Mouse (Mus musculus) CD4-positive, CD25-positive, alpha-beta regulatory T cell, adult 2 months (primary cell): ENCODE results near the gene Srpk2.
"Not testable (repeated sequence)": the region's sequence is repeated elsewhere in the genome, so short reads cannot be mapped to it uniquely, and the experiment has no call there.

Source experiments
- DNase-seq: peaks from one replicate; pipeline ENCODE4 v3.0.0-alpha.2; 2012; ENCODE audit warnings: low read depth, low spot score

Srpk2 gene

DNA sequence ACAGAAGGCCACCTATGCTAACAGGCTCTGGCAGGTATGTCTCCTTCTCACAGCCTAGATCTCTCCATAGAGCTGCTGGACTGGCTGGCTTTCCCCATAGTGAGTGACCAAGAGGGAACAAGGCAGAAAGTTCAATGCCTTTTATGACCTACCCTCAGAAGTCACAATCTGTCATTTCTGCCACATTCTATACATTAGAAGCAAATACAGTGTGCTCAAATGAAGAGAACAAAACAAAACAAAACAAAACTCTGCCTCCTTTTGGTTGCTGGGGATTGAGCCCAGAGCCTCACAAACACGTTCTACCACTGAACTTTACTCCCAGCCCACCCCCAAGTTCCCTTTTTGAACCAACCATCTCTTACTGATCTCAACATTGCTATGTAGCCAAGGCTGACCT lies at the start of gene Srpk2:
Srpk2 (minus strand) TSS at position 101 of the 400 bp plus-strand sequence.
- no peak for DNase-seq

DNA sequence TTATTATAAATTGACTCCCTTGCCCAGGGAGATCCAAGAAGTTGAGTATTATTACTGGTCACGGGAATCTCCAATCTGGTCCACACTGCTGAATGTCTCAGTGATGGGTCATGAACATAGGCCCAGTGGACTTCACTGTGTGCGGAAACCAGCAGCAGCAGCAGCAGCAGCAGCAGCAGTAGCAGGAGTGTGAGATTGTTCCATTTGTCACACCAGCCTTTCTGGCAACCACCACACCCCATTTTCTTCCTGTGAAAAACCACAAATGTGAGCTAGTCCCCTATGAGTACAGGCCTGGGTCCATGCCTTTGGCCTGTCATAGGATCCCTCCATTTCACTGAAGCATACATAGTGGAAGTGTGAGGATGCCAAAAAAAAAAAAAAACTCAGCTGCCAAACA lies 37.5 kb upstream of the Srpk2 start:
- no peak for DNase-seq

DNA sequence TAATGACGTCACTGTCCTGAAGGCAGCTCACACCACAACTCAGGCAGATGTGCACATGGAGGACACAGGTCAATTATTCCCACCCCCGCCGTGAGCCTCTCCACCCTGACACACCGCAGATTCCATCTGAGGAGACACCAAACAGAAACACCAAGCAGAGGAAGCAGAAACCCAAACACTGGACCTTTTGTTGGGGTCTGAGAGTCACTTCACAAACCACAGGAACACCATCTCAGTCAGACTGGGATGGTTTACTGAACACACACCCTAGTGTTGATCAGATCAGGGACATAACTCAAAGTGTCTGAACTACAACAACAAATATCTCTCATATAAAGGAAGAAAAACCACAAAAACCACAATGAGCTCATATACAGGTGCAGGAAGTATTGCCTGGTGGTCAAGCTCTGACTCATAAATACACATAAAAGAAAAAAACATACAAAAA lies 34.5 kb upstream of the Srpk2 start:
- peak; percentile 45 for DNase-seq

DNA sequence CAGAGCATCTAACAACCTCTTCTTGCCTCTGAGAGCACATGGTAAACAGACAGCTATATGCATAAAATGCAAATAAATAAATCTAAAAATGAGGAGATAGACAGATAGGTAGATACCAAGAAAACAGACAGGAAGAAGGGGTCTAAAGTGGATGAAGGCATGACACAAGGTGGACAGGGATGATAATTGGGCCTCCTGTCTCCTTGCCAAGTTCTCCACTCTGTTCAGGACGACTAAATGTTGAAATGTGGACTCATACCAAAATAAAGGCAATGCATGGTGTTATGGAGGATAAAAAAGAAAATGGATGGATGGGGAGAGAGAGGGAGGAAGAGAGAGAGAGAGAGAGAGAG lies 33.7 kb upstream of the Srpk2 start:
- DNase-seq: no peak

DNA sequence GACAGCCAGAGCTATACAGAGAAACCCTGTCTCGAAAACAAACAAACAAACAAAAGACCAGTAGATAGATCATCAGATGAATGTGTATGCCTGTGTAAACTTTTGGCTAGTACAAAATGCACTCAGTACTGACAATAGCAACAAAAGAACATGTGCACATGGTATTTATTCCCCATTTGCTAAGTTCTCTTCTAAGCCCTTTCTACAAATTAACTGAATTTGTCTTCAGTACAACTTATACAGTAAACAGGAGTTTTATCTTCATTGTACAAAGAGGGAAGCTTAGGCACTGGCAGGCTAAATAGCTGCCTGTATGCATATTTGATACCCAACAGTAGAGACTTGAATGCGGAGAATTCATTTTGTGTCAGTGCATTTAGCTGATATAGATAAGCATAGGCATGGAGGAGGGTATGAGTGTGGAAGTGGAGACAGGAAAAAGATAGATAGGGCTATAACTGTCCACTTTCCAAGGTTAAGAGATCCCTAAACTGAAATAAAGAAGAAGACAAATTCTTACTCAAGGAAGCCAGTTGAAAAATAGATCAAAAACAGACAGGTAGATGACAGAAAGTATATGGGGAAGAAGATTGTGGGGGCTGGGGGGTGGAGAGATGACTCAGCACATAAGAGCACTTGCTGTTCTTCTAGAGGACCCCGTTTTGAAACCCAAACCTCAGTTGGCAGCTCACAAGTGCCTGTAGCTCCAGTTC lies 33.2 kb upstream of the Srpk2 start:
- DNase-seq: no peak

DNA sequence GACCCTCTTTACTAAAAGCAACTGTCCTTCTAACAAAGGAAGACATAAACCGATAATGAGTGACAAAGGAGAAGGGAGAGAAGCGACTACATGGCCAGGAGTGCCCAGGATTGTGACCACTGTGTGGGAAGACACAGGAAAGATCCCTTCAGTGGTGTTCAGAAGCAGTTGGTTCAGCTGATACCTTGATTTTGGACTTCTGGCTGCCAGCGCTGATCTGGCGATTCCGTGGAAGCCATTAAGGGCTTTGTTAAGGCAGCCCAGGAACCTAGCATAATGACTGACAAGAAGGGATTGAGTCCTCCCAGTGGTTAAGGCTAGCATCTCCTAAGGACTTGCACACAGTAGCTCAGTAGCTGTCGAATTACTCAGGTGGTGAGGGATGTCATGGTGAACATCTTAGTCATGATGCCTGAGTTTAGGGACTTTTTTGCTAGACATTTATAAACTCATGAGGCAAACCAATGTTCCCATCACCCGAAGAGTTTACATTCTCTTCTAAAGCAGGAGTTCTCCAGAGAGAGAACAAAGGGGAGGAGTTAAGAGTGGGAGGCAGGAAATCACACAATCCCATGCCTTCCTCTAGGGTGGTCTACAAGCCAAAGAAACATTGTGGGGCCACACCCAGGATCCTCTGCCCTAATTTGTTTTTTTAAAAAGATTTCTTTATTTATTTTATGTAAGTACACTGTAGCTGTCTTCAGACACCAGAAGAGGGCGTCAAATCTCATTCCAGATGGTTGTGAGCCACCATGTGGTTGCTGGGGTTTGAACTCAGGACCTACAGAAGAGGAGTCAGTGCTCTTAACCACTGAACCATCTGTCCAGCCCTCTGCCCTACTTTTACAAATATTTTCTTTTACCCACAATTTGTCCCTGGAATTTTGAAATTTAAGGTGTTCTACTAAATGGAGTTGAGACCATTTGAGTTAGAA lies 29.3 kb upstream of the Srpk2 start:
- DNase-seq: peak; percentile 17

DNA sequence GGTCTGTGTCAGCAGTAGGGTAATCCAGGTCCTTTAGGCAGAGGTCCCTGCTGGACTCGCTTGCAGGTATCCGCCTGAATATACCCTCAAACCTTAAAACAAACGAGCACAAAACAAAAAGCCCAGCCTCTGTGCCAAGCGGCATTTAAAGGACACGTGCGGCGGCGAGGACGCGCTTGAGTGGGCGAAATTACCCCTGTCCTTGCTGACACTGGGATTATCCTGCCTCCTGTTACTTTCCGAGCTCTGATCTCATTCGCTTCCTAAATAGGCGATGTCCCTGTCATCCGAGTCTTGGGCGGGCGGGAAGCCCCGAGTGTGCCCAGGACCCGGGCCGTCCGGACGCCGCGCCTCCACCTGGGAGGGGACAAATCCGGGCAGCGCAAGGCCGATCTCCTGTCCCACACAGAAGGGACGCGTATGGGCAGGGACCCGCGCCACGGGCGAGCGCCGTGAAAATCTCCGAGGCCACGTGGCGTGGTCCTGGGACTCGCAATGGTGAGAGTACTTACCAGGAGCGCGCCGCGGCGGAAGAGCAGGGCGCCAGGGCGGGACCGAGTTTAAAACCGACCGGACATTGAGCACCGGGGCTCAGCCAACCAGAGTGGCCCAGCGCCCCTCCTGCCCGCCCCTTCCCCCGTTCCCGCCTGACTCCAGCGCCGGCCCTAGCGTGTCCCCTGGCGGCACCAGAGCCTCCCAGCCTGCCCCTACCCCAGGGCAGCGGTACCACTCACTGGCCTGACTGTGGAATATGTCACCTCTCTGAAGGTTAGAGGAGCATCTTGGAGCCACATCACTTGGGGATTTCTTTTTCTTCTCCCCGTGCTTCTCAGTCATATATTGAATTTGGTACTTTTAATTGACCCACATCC lies 27.9 kb upstream of the Srpk2 start:
- peak; percentile 68 for DNase-seq

DNA sequence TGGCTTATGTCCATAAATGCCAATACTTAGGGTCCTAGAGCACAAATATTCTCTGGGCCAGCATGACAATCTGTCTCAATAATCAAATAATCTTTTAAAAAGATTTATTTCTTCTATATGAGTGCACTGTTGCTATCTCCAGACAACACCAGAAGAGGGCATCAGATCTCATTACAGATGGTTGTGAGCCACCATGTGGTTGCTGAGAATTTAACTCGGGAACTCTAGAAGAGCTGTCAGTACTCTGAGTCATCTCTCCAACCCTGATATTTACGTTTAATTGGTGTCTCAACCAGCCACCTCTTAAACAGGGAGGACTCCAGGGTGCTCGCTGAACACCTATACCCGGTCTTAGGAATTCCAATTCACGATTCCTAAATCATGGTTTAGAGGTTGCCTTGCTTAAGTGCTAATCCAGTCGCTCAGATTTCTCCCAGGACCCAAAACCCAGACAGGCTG lies 27.3 kb upstream of the Srpk2 start:
- peak; percentile 24 for DNase-seq

DNA sequence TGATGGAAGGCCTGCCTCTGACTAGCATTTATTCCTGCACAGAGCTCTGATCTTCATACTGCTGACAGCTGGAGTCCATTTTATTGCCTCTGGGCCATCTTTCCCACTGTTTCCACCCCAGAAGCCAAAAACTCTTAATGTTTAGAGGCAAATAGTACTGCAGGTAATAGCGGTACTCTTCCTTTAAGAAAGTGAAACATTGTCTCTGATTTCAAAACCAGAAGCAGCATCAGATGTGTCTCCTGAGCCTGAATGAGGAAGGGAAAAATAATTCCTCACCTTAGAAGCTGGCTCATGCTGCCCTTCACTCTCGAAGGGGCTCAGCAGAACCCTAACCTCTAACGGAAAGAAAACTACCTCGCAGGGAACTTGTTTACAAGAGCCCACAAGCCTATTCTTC lies 26.8 kb upstream of the Srpk2 start:
- DNase-seq: no peak

DNA sequence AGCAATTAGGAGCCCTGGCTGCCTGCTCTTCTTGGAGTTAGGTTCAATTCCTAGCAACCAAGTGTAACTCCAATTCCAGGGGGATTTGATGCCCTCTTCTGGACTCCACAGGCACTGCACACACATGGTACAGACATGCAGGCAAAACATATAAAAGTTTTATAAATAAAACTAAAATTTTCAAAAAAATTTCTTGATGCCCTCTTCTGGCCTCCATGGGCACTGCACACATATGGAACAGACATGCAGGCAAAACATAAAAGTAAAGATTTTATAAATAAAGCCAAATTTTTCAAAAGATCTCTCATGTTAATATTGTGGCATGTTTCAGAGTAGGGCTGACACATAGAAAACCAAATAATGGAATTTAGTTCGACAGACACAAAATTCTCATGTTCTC lies 25.2 kb upstream of the Srpk2 start:
- no peak for DNase-seq

DNA sequence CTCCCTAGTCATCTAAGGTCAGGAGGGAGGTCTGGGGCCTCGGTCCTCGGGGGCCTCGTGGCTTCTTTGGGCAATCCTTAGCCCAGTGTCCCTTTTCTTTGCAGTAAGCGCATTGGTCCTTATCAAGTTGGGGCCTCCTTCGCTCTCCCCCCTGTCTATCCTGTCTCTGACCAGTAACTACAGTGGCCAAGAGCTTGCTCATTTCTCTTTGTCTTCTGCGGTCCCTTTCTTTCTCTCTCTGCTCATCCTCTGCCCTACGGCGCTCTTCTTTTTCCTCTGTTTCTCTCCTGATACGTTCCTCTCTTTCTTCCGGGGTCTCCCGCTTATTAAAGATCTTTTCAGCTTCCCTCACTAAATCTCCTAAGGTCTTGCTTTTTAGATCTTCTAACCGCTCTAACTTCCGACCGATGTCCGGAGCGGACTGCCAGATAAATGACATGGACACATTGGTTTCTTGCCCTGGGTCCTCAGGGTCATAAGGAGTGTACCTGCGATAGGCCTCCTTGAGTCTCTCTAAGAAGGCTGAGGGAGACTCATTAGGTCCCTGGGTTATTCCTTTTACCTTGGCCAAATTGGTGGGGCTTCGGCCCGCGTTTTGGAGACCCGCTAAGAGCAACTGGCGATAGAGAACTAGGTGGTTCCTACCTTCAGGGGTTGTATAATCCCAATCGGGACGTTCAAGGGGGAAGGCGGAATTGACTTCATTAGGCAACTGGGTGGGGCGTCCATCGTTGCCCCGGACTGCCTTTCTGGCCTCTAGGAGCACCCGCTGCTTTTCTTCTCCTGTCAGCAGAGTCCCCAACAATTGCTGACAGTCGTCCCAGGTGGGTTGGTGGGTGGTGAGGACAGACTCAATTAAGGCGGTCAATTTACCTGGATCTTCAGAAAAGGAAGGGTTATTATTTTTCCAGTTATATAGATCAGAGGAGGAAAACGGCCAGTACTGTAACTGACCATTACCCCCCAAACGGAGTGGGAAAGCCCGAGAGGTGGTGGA lies 22.5 kb upstream of the Srpk2 start:
- DNase-seq: not testable (repeated sequence)

DNA sequence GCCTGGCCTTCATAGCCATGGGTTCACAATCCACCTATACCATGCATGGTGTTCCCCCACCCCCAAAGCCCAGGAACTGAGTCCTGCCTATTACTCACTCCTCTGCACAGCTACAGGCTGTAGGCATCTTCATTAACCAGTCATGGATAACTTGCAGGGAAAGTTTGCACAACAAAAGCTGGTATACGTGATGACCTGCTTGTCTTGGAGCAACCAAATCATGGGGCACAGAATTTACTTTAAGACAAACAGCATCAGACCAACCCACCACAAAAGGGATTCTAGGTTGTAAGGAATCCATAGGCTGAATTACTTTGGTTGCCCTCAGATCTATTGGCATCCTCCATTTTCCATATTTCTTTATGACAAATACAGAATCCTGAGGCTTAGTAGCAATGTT lies 13.0 kb upstream of the Srpk2 start:
- DNase-seq: no peak

DNA sequence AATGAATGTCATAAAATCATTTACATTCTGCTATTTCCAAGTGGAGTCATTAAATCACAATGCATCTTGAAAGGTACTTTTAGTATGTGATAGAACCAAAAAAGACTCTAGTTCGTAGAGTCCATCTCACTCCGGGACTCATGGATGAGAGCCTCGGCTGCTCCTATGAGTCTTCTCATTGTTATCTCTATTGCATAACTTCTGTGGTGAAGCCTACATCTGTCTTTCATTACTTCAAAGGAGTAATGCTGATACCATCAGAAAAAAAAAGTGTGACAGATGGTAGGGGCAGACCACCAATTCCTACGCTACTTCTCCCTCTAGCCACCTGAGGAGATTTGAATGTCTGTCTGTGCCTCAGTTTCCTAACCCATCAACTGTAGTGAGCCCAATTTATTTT lies 986 bp downstream of the Srpk2 start:
- DNase-seq: no peak

DNA sequence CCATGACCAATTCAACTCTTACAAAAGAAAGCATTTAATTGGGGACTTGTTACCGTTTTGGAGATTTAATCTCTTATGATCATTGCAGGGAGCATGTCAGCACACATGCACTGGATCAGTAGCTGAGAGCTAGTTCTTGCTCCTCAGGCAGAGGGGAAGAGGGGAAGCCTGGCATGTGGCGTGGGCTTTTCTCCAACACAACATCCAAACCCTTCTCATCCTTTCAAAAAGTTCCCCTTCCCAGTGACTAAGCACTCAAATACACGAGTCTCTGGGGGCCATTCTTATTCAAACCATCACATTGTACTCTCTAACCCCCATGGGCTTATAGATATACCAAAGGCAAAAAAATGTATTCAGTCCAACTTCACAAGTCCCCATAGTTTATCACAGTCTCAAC lies 5.4 kb downstream of the Srpk2 start:
- DNase-seq: no peak

DNA sequence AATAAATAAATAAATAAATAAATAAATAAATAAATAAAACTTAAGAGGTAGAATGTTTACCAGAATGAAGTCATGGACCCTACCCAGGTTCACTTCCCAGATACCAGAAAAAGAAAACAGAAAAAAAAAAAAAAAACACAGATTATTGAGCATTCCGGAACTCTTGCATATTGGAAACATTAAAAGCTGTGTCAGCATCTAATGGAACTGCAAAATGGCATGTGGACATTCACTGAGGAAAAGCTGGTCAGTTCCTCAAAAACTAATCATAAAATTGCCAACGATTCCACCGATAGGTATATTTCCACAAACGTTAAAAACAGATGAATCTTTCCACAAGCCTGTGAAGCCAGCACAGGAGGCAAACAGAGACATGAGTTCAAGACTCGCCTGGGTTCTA lies 6.5 kb downstream of the Srpk2 start:
- no peak for DNase-seq

DNA sequence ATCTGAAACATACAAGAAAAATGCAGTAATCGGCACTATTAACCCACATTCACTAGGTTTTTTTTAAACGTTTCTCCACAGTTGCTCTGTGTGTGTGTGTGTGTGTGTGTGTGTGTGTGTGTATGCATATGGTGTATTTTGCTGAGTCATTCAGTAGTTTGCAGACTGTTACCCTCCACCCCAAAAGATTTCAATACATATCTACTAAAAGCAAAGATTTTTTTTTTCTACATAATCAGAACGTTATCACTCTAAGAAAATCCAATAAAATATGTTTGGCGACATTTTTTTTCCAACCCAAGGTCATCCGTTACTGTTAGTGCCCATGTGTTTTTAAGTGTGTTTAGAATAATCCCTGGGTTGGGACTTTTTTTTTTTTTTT lies 7.4 kb downstream of the Srpk2 start:
- DNase-seq: no peak

DNA sequence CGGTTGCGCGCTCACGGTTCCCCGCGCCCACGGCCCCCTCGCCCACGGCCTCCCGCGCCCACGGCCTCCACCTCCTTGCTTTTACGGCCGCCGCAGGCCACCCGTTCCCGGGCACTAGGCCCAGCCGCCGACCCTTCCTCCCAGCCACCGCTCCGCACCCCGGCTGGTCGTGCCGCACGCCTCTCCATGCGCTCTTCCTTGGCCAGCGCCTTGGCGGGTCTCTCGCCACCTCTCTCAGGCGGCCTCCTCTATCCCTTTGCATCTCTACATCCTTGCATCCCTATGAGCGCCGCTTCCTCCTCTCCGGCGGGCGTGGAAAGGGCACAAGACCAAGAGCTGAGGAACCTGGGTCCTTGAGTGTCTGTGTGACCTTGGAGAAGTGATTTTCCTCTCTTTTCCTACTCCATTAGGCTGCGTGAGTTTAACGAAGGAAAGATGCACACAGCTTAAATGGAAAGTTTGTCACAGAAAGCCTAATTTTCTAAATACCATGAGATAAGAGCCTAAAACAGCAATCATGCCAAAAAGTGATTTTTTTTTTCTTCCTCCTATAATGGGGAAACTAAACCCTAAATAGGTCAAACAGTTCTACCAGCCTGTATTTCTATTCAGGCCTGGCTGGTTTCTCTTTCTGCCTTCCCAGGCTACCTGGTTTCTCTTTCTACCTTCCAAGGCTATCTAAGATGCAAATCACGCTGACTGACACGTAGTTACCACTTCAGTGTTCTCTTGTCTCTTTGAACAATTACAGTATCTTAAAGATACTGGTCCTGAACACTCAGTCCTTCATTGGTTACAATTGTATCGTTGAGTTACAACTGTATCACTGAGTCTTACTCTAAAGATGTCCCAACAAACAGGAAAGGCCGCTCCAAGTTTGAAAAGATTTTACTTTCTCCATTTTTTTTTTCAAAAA lies 8.0 kb downstream of the Srpk2 start:
- DNase-seq: peak; percentile 8

DNA sequence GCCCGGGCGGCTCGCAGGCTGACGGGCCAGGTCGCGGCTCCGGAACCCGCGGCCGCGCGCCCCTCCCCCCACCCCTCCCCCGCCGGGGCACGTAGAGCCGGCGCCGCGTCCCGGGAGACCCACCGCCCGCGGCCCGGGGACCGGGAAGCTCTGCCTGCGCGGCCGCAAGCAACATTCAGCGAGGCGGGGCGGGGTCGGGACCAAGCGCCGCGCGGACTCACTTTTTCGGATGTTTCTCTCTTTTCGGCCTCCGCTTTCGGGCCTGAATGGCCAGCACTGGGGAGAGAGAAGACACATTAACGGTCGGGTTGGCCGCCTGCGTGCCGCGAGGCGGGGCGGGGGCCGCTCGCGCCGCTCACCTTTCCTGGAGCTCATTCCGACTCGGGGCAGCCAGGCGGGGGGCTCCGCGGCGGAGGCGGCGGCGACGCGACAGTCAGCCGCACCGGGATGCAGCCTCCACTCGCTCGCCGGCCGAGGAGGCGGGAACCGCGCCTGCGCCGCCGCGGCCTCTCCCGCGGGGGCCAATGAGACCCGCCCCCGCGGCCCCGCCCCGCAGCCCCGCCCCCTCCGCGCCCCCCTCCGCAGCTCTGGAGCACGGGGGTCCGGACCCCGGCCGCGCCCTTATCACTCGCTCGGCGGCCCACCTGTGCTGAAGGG lies 8.8 kb downstream of the Srpk2 start:
- DNase-seq: peak; percentile 61
